Mouse (Mus musculus): ENCODE measurements around the gene Gm26566.
"Not testable (repeated sequence)": the region's sequence is repeated elsewhere in the genome, so short reads cannot be mapped to it uniquely, and the experiment has no call there.

The Gm26566 gene

DNA sequence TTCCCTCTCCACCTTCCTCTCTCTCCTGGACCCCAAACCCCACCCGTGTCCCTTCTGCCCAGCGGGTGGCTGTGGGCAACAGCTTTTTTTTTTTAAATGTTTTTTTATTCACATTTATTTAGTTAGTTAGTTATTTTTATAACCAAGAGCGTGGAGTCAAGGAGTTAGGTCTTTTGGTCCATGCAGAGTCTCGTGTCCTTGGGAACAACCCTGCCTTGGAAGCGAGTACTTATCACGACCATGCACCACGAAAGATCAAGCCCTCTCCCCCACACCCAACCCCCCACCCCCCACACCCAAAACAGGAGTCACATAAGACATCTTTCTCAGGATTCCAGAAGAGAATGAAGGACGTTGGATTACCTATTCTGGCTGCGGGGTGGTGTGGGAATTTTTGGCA lies 40.7 kb downstream of the Gm26566 start:
- POLR2A ChIA-PET = not testable (repeated sequence)
- CTCF ChIA-PET = interaction anchor here in 1 of 4 experiments (0.7 to 1.1 kb wide), 2 partner anchors 11 to 24 kb away, joined by 3 to 4 read pairs; no protein-coding TSS in a partner anchor

DNA sequence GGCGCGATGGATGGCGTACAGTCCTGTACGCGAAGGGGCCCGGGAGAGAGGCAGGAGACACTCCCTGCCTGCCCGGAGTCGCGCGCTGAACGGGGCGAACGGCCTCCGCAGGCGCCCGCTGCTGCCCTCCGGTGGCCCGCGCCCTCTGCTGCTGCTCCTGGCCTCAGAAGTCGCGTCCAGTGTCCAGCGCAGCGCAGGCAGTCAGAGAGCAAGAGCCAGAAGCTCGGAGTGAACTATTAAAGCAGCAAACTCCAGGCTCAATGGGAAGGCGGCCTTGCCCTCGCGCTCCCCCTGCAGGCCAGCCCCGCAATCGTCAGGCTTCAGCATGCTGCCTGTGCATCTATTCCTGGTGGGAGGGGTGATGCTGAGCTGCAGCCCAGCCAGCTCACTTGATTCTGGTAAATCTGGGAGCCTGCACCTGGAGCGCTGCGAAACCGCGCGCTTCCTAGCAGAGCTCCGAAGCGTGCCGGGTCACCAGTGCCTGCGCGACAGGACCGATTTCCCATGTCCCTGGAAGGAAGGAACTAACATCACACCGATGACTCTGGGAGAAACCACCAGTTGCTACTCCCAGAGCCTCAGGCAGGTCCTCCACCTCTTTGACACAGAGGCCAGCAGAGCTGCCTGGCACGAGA lies 41.9 kb downstream of the Gm26566 start:
- CTCF ChIA-PET = interaction anchor here in 1 of 4 experiments (1.2 kb wide), 1 partner anchor 67 kb away, joined by 3 read pairs; no protein-coding TSS in a partner anchor
- POLR2A ChIA-PET = not testable (repeated sequence)
